Mouse (Mus musculus) limb, embryonic 11.5 days (tissue): ENCODE measurements around the gene Abca1. TPM values are rescaled to one million over a fixed set of nuclear protein-coding genes. Genes with fewer than 3 reads are reported as not detected.

ENCODE experiments used
- ATAC-seq: fragments of 200-750 bp; cut with Nextera tagmentation; 2 replicates; pipeline ENCODE4 v1.8.0; 2017; ENCODE audit warnings: low read depth; ENCODE audit not compliant: insufficient number of reproducible peaks, low FRiP score, low TSS enrichment
- DNase-seq: peaks from one replicate; pipeline ENCODE4 v3.0.0-alpha.2; 2015; ENCODE audit warnings: low spot score
- H3K27ac ChIP-seq: fragments of 300-500 bp; sonication (generic); replicated peaks from 2 replicates; pipeline ENCODE4 v1.5.1; 2014; ENCODE audit warnings: low read depth, mild to moderate bottlenecking, low read length
- H3K27me3 ChIP-seq: fragments of 300-500 bp; sonication (generic); 2 replicates; pipeline ENCODE4 v1.6.1; 2014; ENCODE audit warnings: mild to moderate bottlenecking, low read length, mixed read lengths; ENCODE audit not compliant: control insufficient read depth, insufficient read depth
- H3K36me3 ChIP-seq: fragments of 300-500 bp; sonication (generic); 2 replicates; pipeline ENCODE4 v1.6.1; 2014; ENCODE audit warnings: mild to moderate bottlenecking, low read length, moderate library complexity, mixed read lengths; ENCODE audit not compliant: control insufficient read depth, insufficient read depth
- H3K4me1 ChIP-seq: fragments of 300-500 bp; sonication (generic); 2 replicates; pipeline ENCODE4 v1.6.1; 2014; ENCODE audit warnings: low read length, mixed read lengths; ENCODE audit not compliant: control insufficient read depth, insufficient read depth
- H3K4me2 ChIP-seq: fragments of 300-500 bp; sonication (generic); 2 replicates; pipeline ENCODE4 v1.6.1; 2014; ENCODE audit warnings: low read depth, mild to moderate bottlenecking, moderate library complexity; ENCODE audit not compliant: severe bottlenecking
- H3K4me3 ChIP-seq: fragments of 300-500 bp; sonication (generic); 2 replicates; pipeline ENCODE4 v1.5.1; 2014; ENCODE audit warnings: low read depth, low read length
- H3K9ac ChIP-seq: fragments of 300-500 bp; sonication (generic); 2 replicates; pipeline ENCODE4 v1.6.1; 2014; ENCODE audit warnings: mild to moderate bottlenecking, low read length
- H3K9me3 ChIP-seq: fragments of 300-500 bp; sonication (generic); 2 replicates; pipeline ENCODE4 v1.6.1; 2016; ENCODE audit warnings: low read length; ENCODE audit not compliant: control insufficient read depth
- WGBS: fragments of 180-500 bp; shearing (Covaris S2); extraction: QIAGEN DNeasy Blood & Tissue Kit; methylation state at CpG from one replicate; pipeline ENCODE4 v1.1.7; 2014; 5-methylcytosine and 5-hydroxymethylcytosine counted together
- polyA plus RNA-seq: library from polyadenylated mRNA; unstranded; fragments of >200 nt; fragmentation: Nextera tagmentation; extraction: Ambion mirVana; gene quantifications from 2 replicates; pipeline ENCODE4 v1.2.1, GENCODE M21; 2014

Abca1 gene
- polyA plus RNA-seq, 1 experiment from 2014 or later = 4.5 TPM

- Histone ChIP-seq H3K4me1 (no peaks in the 10 kb centered on the region), H3K36me3 (no peaks in the 10 kb centered on the region; the same call in 1 of the 2 replicates), H3K4me3 (no peak overlapping the region), H3K27ac (no peak overlapping the region), H3K9me3 (no peaks in the 10 kb centered on the region), H3K27me3 (no peaks in the 10 kb centered on the region), H3K4me2 (no peak overlapping the region), H3K9ac (no peak overlapping the region)
- DNase-seq (no peak), ATAC-seq (no peak)
- 87% methylated on average over 2 of the region's 2 CpGs for WGBS
Observed at GRCm38 (mm10) chr4:52986266-52986665, 173.4 kb downstream of the Abca1 start.

GRCm38 (mm10) chr4:52985216-52985615 lies 174.5 kb downstream of the Abca1 start:
- H3K4me1 ChIP-seq = no peaks in the 10 kb centered on the region
- H3K36me3 ChIP-seq = no peaks in the 10 kb centered on the region; the same call in 1 of the 2 replicates
- no peak overlapping the region for H3K4me3 ChIP-seq
- ATAC-seq (no peak), DNase-seq (no peak)
- H3K9ac ChIP-seq = no peak overlapping the region
- WGBS = 82% methylated on average over 2 of the region's 2 CpGs
- H3K27me3 ChIP-seq = no peaks in the 10 kb centered on the region
- H3K27ac ChIP-seq = no peak overlapping the region
- H3K9me3 ChIP-seq = no peaks in the 10 kb centered on the region
- H3K4me2 ChIP-seq = no peak overlapping the region

Other genes starting within 250 kb of the Abca1 start
- not detected in 2 replicates for gene Olfr272, start 240.7 kb downstream of the Abca1 start, polyA plus RNA-seq
- not detected in 2 replicates for gene Olfr270, start 195.3 kb downstream of the Abca1 start, polyA plus RNA-seq
- not detected in 2 replicates for gene Nipsnap3a, start 170.6 kb downstream of the Abca1 start, polyA plus RNA-seq
- 55.4 and 58.6 TPM in 2 replicates for gene Nipsnap3b, start 148.0 kb downstream of the Abca1 start, polyA plus RNA-seq